Mouse (Mus musculus): ENCODE measurements at regions not wholly inside any gene's neighbourhood (a gene's known extent, or its start where the extent isn't known, plus 50 kb on each side); places are given as distances from the start of the nearest gene placed in this dataset.

- TF ChIP-seq POLR2A (IDR thresholded peaks at IDR 0.05; ENCODE audit: insufficient read depth, low read depth, low read length) (no peak), CTCF (IDR thresholded peaks at IDR 0.05) (no peak), EP300 (IDR thresholded peaks at IDR 0.05; ENCODE audit: insufficient read depth, low read depth, low read length) (no peak)
- 0 out of 2 replicates have a peak, but pooled peaks cover 1% of the 10 kb centered on the region for H3K27me3 ChIP-seq (ENCODE audit: control insufficient read depth, insufficient read depth, low read length)
- no peaks in the 10 kb centered on the region for H3K4me1 ChIP-seq (ENCODE audit: control insufficient read depth, insufficient read depth, low read length)
- intact Hi-C loops (cut with DNase I), result no loop called here
- WGBS, result 72% methylated on average over 5 of the region's 5 CpGs
- H3K27ac ChIP-seq, result no peak overlapping the region
- no peaks in the 10 kb centered on the region for H3K79me2 ChIP-seq (replicated peaks; ENCODE audit: control insufficient read depth, insufficient read depth, low read length)
- DNase-seq, result no peak
- H3K9ac ChIP-seq (ENCODE audit: low read depth, low read length), result no peak overlapping the region
- H3K4me3 ChIP-seq, result no peak overlapping the region
- H3K36me3 ChIP-seq (ENCODE audit: control insufficient read depth, insufficient read depth, low read length), result no peaks in the 10 kb centered on the region
Observed at GRCm38 (mm10) chr19:14776791-14777190, 178.9 kb upstream of the Tle4 start.

DNA sequence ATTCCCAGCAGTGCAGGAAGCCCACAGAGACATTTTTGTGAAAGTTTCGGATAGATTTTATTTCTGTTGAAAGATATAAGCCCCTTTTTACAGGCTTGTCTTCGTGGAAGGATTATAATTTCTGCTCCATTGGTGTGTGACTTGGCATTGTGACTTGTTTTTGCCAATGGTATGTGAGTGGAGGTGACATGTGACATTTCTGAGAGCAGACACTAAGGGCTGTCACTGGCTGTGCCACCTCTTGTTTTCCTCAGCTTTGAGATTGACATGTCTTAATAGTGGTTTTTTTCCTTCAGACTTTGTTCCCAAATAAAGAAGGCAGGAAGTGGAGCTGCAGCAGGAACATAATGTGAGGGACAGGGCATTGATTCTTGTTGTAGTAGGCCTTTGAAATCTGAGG lies 174.9 kb upstream of the Tle4 start:
- 0 out of 2 replicates have a peak, but pooled peaks cover 1% of the 10 kb centered on the region for H3K27me3 ChIP-seq (ENCODE audit: control insufficient read depth, insufficient read depth, low read length)
- intact Hi-C loops (cut with DNase I), result no loop called here
- WGBS, result 65% methylated on average over 2 of the region's 2 CpGs
- H3K79me2 ChIP-seq (replicated peaks; ENCODE audit: control insufficient read depth, insufficient read depth, low read length), result no peaks in the 10 kb centered on the region
- TF ChIP-seq EP300 (IDR thresholded peaks at IDR 0.05; ENCODE audit: insufficient read depth, low read depth, low read length) (no peak), POLR2A (IDR thresholded peaks at IDR 0.05; ENCODE audit: insufficient read depth, low read depth, low read length) (no peak), CTCF (IDR thresholded peaks at IDR 0.05) (no peak)
- no peaks in the 10 kb centered on the region for H3K4me1 ChIP-seq (ENCODE audit: control insufficient read depth, insufficient read depth, low read length)
- H3K9ac ChIP-seq (ENCODE audit: low read depth, low read length), result no peak overlapping the region
- no peak overlapping the region for H3K4me3 ChIP-seq
- H3K36me3 ChIP-seq (ENCODE audit: control insufficient read depth, insufficient read depth, low read length), result no peaks in the 10 kb centered on the region
- no peak overlapping the region for H3K27ac ChIP-seq
- DNase-seq, result no peak

- intact Hi-C loops (cut with DNase I), result no loop called here
- DNase-seq, result no peak
- H3K36me3 ChIP-seq (ENCODE audit: control insufficient read depth, insufficient read depth, low read length), result no peaks in the 10 kb centered on the region
- H3K27ac ChIP-seq, result no peak overlapping the region
- H3K27me3 ChIP-seq (ENCODE audit: control insufficient read depth, insufficient read depth, low read length), result no peaks in the 10 kb centered on the region
- H3K9ac ChIP-seq (ENCODE audit: low read depth, low read length), result no peak overlapping the region
- no peaks in the 10 kb centered on the region for H3K4me1 ChIP-seq (ENCODE audit: control insufficient read depth, insufficient read depth, low read length)
- H3K4me3 ChIP-seq, result no peak overlapping the region
- TF ChIP-seq CTCF (IDR thresholded peaks at IDR 0.05) (no peak), EP300 (IDR thresholded peaks at IDR 0.05; ENCODE audit: insufficient read depth, low read depth, low read length) (no peak), POLR2A (IDR thresholded peaks at IDR 0.05; ENCODE audit: insufficient read depth, low read depth, low read length) (no peak)
- no peaks in the 10 kb centered on the region for H3K79me2 ChIP-seq (replicated peaks; ENCODE audit: control insufficient read depth, insufficient read depth, low read length)
Observed at GRCm38 (mm10) chr19:14752646-14753045, 154.8 kb upstream of the Tle4 start.

- WGBS, result 87% methylated on average over 3 of the region's 3 CpGs
- intact Hi-C loops (cut with DNase I), result no loop called here
- Histone ChIP-seq H3K27ac (no peak overlapping the region), H3K36me3 (ENCODE audit: control insufficient read depth, insufficient read depth, low read length) (no peaks in the 10 kb centered on the region), H3K4me3 (no peak overlapping the region), H3K27me3 (ENCODE audit: control insufficient read depth, insufficient read depth, low read length) (no peaks in the 10 kb centered on the region), H3K79me2 (replicated peaks; ENCODE audit: control insufficient read depth, insufficient read depth, low read length) (no peaks in the 10 kb centered on the region), H3K4me1 (ENCODE audit: control insufficient read depth, insufficient read depth, low read length) (no peaks in the 10 kb centered on the region), H3K9ac (ENCODE audit: low read depth, low read length) (no peak overlapping the region)
- DNase-seq, result no peak
- TF ChIP-seq CTCF (IDR thresholded peaks at IDR 0.05) (no peak), POLR2A (IDR thresholded peaks at IDR 0.05; ENCODE audit: insufficient read depth, low read depth, low read length) (no peak), EP300 (IDR thresholded peaks at IDR 0.05; ENCODE audit: insufficient read depth, low read depth, low read length) (no peak)
Observed at GRCm38 (mm10) chr19:14742361-14742760, 144.5 kb upstream of the Tle4 start.

DNA sequence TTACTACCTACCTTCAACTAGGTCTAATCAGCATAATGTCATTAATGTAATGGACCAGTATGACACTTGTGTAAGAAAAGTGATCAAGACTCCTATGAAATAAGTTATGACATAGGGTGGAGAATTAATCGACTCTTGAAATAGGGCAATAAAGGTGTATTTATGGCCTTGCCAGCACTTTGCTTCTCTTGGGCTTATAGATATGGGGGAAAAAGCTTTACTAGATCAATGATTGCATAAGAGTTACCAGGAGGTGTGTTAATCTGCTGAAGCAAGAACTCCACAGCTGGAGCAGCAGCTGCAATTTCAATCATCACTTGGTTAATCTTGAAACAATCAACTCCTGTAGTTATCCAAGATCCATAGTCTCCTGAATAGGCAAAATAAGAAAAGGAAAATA lies 143.1 kb upstream of the Tle4 start:
- no peaks in the 10 kb centered on the region for H3K4me1 ChIP-seq (ENCODE audit: control insufficient read depth, insufficient read depth, low read length)
- 86% methylated on average over 1 of the region's 1 CpGs for WGBS
- DNase-seq, result no peak
- no peaks in the 10 kb centered on the region for H3K79me2 ChIP-seq (replicated peaks; ENCODE audit: control insufficient read depth, insufficient read depth, low read length)
- H3K36me3 ChIP-seq (ENCODE audit: control insufficient read depth, insufficient read depth, low read length), result no peaks in the 10 kb centered on the region
- H3K27me3 ChIP-seq (ENCODE audit: control insufficient read depth, insufficient read depth, low read length), result no peaks in the 10 kb centered on the region
- TF ChIP-seq POLR2A (IDR thresholded peaks at IDR 0.05; ENCODE audit: insufficient read depth, low read depth, low read length), result no peak
- no peak for TF ChIP-seq CTCF (IDR thresholded peaks at IDR 0.05)
- no peak for TF ChIP-seq EP300 (IDR thresholded peaks at IDR 0.05; ENCODE audit: insufficient read depth, low read depth, low read length)
- H3K27ac ChIP-seq, result no peak overlapping the region
- H3K4me3 ChIP-seq, result no peak overlapping the region
- H3K9ac ChIP-seq (ENCODE audit: low read depth, low read length), result no peak overlapping the region
- intact Hi-C loops (cut with DNase I), result no loop called here

GRCm38 (mm10) chr19:14740139-14740538 lies 142.3 kb upstream of the Tle4 start:
- no peak for TF ChIP-seq CTCF (IDR thresholded peaks at IDR 0.05)
- TF ChIP-seq POLR2A (IDR thresholded peaks at IDR 0.05; ENCODE audit: insufficient read depth, low read depth, low read length), result no peak
- TF ChIP-seq EP300 (IDR thresholded peaks at IDR 0.05; ENCODE audit: insufficient read depth, low read depth, low read length), result no peak
- 90% methylated on average over 1 of the region's 1 CpGs for whole genome bisulfite sequencing

More at GRCm38 (mm10) chr19:14740139-14740538, 142.3 kb upstream of the Tle4 start:
- no peak overlapping the region for H3K4me3 ChIP-seq
- no peak overlapping the region for H3K27ac ChIP-seq
- H3K4me1 ChIP-seq (ENCODE audit: control insufficient read depth, insufficient read depth, low read length), result no peaks in the 10 kb centered on the region
- no peaks in the 10 kb centered on the region for H3K27me3 ChIP-seq (ENCODE audit: control insufficient read depth, insufficient read depth, low read length)
- no peaks in the 10 kb centered on the region for H3K36me3 ChIP-seq (ENCODE audit: control insufficient read depth, insufficient read depth, low read length)
- intact Hi-C loops (cut with DNase I), result no loop called here
- no peaks in the 10 kb centered on the region for H3K79me2 ChIP-seq (replicated peaks; ENCODE audit: control insufficient read depth, insufficient read depth, low read length)
- H3K9ac ChIP-seq (ENCODE audit: low read depth, low read length), result no peak overlapping the region
- no peak for DNase-seq
